Mouse (Mus musculus) stomach, postnatal 0 days (tissue): ENCODE results near the gene Znrd1. TPM values are rescaled to one million over a fixed set of nuclear protein-coding genes. Genes with fewer than 3 reads are reported as not detected.

ENCODE experiments used
- ATAC-seq: fragments of 200-750 bp; cut with Nextera tagmentation; 2 replicates; pipeline ENCODE4 v1.8.0; 2017; ENCODE audit not compliant: low FRiP score, low TSS enrichment
- DNase-seq: peaks from one replicate; pipeline ENCODE4 v3.0.0-alpha.2; 2016; ENCODE audit warnings: low spot score
- H3K27ac ChIP-seq: fragments of 300-500 bp; sonication (generic); replicated peaks from 2 replicates; pipeline ENCODE4 v1.5.1; 2014; ENCODE audit warnings: mild to moderate bottlenecking, control low read depth
- H3K27me3 ChIP-seq: fragments of 300-500 bp; sonication (generic); 2 replicates; pipeline ENCODE4 v1.6.1; 2014; ENCODE audit warnings: low read length; ENCODE audit not compliant: control insufficient read depth, insufficient read depth
- H3K36me3 ChIP-seq: fragments of 300-500 bp; sonication (generic); 2 replicates; pipeline ENCODE4 v1.6.1; 2014; ENCODE audit warnings: low read length, mixed read lengths; ENCODE audit not compliant: control insufficient read depth, insufficient read depth
- H3K4me1 ChIP-seq: fragments of 300-500 bp; sonication (generic); replicated peaks from 2 replicates; pipeline ENCODE4 v1.6.1; 2014; ENCODE audit warnings: antibody characterized with exemption; ENCODE audit not compliant: control insufficient read depth, insufficient read depth
- H3K4me2 ChIP-seq: fragments of 300-500 bp; sonication (generic); replicated peaks from 2 replicates; pipeline ENCODE4 v1.6.1; 2014; ENCODE audit warnings: low read depth, mild to moderate bottlenecking, control low read depth, moderate library complexity
- H3K4me3 ChIP-seq: fragments of 300-500 bp; sonication (generic); 2 replicates; pipeline ENCODE4 v1.5.1; 2014; ENCODE audit warnings: low read depth, low read length, control low read depth
- H3K9ac ChIP-seq: fragments of 300-500 bp; sonication (generic); 2 replicates; pipeline ENCODE4 v1.6.1; 2014; ENCODE audit warnings: mild to moderate bottlenecking, low read length, control low read depth, mixed read lengths
- H3K9me3 ChIP-seq: fragments of 300-500 bp; sonication (generic); 2 replicates; pipeline ENCODE4 v1.6.1; 2016; ENCODE audit warnings: low read length; ENCODE audit not compliant: control insufficient read depth
- CTCF ChIP-seq: IDR thresholded peaks from 2 replicates; pipeline ENCODE4 v1.5.1; 2016; ENCODE audit warnings: antibody characterized with exemption, low read depth, mild to moderate bottlenecking, moderate library complexity
- EP300 ChIP-seq: optimal IDR thresholded peaks from 2 replicates; pipeline ENCODE3; 2016; ENCODE audit warnings: antibody characterized with exemption
- WGBS: fragments of 180-500 bp; shearing (Covaris S2); extraction: QIAGEN DNeasy Blood & Tissue Kit; methylation state at CpG from one replicate; pipeline ENCODE4 v1.1.7; 2014; 5-methylcytosine and 5-hydroxymethylcytosine counted together
- polyA plus RNA-seq: library from polyadenylated mRNA; unstranded; fragments of >200 nt; fragmentation: Nextera tagmentation; extraction: Ambion mirVana; gene quantifications from 2 replicates; pipeline ENCODE4 v1.2.1, GENCODE M21; 2015

The Znrd1 gene
- polyA plus RNA-seq, 1 experiment from 2014 or later: 58.6 TPM

DNA sequence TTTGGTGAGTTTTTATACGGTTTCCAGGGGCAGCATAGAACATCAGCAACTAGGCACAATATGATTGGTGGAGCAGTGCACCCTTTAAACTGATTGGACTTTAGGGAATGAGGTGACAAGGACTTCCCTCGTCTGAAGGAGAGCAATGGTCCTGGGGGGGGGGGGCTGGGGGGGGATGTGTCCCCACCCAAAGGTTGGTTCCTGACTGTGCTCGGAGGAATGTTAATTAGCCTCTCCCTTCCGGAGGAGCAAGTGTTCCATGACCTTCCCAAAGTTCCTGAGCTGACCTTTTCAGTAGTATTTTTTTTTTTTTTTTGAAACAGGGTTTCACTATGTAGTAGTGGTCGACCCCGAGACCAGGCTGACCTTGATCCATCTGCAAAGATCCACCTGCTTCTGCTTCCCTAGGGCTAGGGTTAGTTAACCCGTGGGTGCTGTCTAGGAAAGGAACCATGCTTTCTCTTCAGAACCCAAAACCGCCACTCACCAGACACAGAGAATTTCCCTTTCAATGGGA, 15.0 kb upstream of the Znrd1 start:
- ATAC-seq: no peak
- TF ChIP-seq CTCF (no peak), EP300 (no peak)
- H3K27me3 ChIP-seq: no peaks in the 10 kb centered on the region
- H3K4me1 ChIP-seq: no peaks in the 10 kb centered on the region
- H3K9me3 ChIP-seq: no peaks in the 10 kb centered on the region
- no peak overlapping the region for H3K4me3 ChIP-seq
- 57% methylated on average over 8 of the region's 8 CpGs for WGBS
- H3K4me2 ChIP-seq: no peak overlapping the region
- DNase-seq: no peak
- no peak overlapping the region for H3K27ac ChIP-seq
- no peaks in the 10 kb centered on the region for H3K36me3 ChIP-seq
- H3K9ac ChIP-seq: no peak overlapping the region

DNA sequence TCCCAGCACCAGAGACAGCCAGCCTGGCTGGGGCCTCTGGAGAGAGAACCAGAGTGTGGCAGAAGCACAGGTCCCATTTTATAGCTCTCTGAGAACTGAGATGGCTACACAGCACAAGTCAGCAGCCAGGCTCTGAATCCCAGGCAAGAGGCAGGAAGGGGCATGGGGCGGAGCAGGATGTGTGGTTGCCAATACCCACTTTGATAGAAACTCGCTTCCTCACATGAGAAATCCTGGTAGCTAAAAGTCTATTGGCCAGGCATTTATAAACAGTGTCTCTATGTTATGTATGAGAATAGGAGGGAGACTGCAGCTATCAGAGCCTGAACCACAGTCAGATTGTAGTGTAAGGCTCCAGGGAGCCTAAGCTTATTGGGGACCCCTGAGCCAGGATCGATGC, 14.4 kb upstream of the Znrd1 start:
- WGBS: 78% methylated on average over 3 of the region's 3 CpGs
- ATAC-seq: no peak
- H3K9ac ChIP-seq: no peak overlapping the region
- TF ChIP-seq CTCF: no peak
- TF ChIP-seq EP300: no peak
- no peak overlapping the region for H3K27ac ChIP-seq
- no peak for DNase-seq
- H3K4me2 ChIP-seq: no peak overlapping the region
- no peaks in the 10 kb centered on the region for H3K27me3 ChIP-seq
- no peaks in the 10 kb centered on the region for H3K4me1 ChIP-seq
- no peaks in the 10 kb centered on the region for H3K36me3 ChIP-seq
- H3K4me3 ChIP-seq: no peak overlapping the region
- no peaks in the 10 kb centered on the region for H3K9me3 ChIP-seq

DNA sequence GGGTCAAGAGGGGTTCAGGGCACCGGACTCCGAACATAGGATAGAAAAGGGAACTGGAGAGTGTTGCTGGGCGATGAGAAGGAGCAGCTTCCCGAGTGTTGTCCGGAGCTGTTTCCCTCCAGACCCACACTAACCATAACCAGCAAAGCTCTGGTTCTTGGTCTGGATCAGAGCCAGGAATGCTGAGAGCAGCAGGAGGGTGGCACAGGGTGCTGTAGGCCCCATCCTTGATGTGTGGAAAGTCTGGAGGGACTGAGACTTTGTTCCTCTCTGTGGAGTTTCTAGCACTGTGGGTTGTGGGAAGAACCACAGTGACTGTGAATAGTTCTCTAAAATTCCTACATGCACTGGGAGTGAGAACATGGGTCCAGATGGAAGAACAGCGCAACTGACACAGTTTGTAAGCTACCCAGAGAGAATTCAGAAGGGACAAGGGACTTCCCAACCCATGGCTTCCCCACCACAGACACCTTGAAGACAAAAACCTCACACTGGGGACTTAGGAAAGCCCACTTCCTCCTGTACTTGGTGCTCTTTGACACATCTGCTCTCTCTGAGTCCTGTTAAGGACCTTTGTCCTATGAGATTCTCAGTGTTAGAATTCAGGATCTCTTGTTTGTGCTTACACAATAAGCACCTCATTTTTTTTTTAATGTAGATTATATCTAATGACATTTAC, 13.0 kb upstream of the Znrd1 start:
- ATAC-seq (no peak), DNase-seq (no peak)
- no peaks in the 10 kb centered on the region for H3K4me1 ChIP-seq
- H3K9me3 ChIP-seq: no peaks in the 10 kb centered on the region
- no peaks in the 10 kb centered on the region for H3K36me3 ChIP-seq
- TF ChIP-seq EP300 (no peak), CTCF (no peak)
- no peak overlapping the region for H3K27ac ChIP-seq
- no peaks in the 10 kb centered on the region for H3K27me3 ChIP-seq
- H3K4me2 ChIP-seq: no peak overlapping the region
- no peak overlapping the region for H3K9ac ChIP-seq
- no peak overlapping the region for H3K4me3 ChIP-seq
- 86% methylated on average over 6 of the region's 6 CpGs for WGBS

DNA sequence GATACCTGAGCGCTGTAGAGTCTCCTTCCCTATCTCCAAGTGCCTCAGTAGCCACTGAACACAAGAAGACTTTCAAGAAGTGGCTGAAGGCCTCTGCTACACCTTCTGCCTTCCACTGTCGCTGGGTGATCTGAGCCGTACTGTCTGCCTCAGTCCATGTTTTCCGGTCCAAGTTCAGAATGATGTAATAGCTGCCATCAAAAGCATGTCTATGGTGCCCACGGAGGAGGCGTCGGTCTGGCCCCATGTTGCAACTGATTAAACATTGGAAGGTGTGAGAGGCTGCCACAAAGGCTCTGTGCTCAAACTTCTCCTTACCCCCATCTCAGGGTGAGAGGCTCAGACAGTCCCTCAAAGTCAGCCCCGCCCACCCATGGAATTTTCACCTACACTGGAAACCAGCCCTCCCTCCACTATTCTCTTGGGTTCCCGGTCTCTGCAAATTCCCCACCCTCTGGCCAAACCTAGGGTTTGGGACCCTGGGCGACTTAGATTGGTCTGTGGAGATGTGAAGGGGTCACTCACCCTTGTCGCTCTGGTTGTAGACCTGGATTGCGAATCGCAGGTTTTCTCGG, 12.0 kb upstream of the Znrd1 start:
- H3K9me3 ChIP-seq: no peaks in the 10 kb centered on the region
- no peak overlapping the region for H3K9ac ChIP-seq
- 71% methylated on average over 14 of the region's 14 CpGs for WGBS
- no peak for TF ChIP-seq EP300
- no peak for TF ChIP-seq CTCF
- H3K36me3 ChIP-seq: no peaks in the 10 kb centered on the region
- H3K4me2 ChIP-seq: no peak overlapping the region
- no peaks in the 10 kb centered on the region for H3K27me3 ChIP-seq
- ATAC-seq (no peak), DNase-seq (no peak)
- no peak overlapping the region for H3K27ac ChIP-seq
- H3K4me3 ChIP-seq: no peak overlapping the region
- H3K4me1 ChIP-seq: no peaks in the 10 kb centered on the region

- H3K4me2 ChIP-seq: no peak overlapping the region
- no peak overlapping the region for H3K9ac ChIP-seq
- TF ChIP-seq CTCF: no peak
- no peak for TF ChIP-seq EP300
- H3K9me3 ChIP-seq: no peaks in the 10 kb centered on the region
- no peaks in the 10 kb centered on the region for H3K4me1 ChIP-seq
- no peak for ATAC-seq
- no peak for DNase-seq
- WGBS: 65% methylated on average over 1 of the region's 1 CpGs
- no peaks in the 10 kb centered on the region for H3K36me3 ChIP-seq
- no peaks in the 10 kb centered on the region for H3K27me3 ChIP-seq
- no peak overlapping the region for H3K4me3 ChIP-seq
- no peak overlapping the region for H3K27ac ChIP-seq
Measured at GRCm38 (mm10) chr17:36966875-36967274, 8.5 kb upstream of the Znrd1 start.

GRCm38 (mm10) chr17:36961125-36961524, 2.8 kb upstream of the Znrd1 start:
- Histone ChIP-seq H3K4me2 (no peak overlapping the region), H3K4me1 (no peaks in the 10 kb centered on the region; the same call in none of the 2 replicates), H3K9ac (no peak overlapping the region), H3K9me3 (no peaks in the 10 kb centered on the region), H3K27me3 (no peaks in the 10 kb centered on the region), H3K27ac (no peak overlapping the region), H3K36me3 (no peaks in the 10 kb centered on the region), H3K4me3 (no peak overlapping the region)
- TF ChIP-seq CTCF (peak; percentile 37; the same call in 1 of the 2 replicates), EP300 (no peak)
- no peak for ATAC-seq
- 44% methylated on average over 1 of the region's 1 CpGs for WGBS
- no peak for DNase-seq
